In the genomic region with DNA sequence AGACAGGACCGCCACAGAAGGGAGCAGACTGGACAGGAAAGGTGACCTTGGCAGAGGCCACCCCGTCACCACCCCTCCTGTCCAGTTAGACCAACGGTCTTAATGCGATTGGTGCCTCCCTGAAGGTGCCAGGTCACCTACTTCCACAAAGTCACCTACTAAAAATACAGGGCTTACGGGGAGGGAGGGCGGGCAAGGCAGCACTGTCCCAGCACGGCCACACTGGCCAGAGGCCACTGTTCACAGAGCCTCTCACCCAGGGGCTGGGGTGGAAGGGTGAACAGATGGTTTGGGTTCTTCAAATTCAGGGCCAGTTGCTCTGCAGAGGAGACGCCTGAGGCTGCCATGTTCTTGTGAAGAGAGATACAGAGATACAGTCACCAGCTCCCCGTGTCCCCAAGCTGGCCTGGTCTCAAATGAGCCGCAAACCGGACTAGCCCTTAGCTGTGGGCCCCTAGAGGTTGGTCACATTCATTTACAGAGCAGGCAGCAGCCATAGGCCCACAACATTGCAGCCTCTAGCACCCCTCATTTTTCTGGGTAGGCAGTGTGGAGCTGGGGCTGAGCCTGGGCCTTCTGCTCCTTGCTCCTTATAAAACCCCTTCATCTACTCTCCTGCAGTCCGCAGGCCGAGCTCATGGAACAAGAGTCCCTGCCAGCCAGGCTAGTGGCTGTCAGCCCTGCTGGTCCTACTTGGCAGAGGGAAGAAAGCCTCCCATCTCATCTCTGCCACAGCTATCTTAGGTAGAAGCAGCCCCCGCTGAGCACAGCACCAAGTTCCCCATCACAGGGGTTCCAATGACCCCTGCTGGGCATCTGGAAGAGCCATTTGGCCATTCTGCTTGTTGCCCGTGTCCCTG, we compare ENCODE assay signal across 12 mouse cellular contexts. TPM values are rescaled to one million over a fixed set of nuclear protein-coding genes. Genes with fewer than 3 reads are reported as not detected.
DNase-seq lines count a peak whose midpoint lies in the region; ATAC-seq and TF ChIP-seq lines count a peak whose summit lies in the region.
"Had no signal": no experiment of that assay in that cellular context is flagged by ENCODE, and none has a peak within 500 bp of the region (broad histone marks: within the 10 kb centered on the region; RNA-seq: fewer than 3 reads in every experiment).

No protein-coding gene starts in this region.

- no peak for DNase-seq in hindbrain, embryonic 10.5 days (ENCODE audit: low spot score)
- DNase-seq in hindbrain, postnatal 0 days (ENCODE audit: low spot score) = no peak
- peak; percentile 70 for DNase-seq in brain, adult 2 months (ENCODE audit: low read depth, low spot score)
- peak; percentile 61 to 63 for DNase-seq in cerebellum, adult 18-20 months
- no peak for DNase-seq in forebrain, postnatal 0 days
- no peak for DNase-seq in layer of hippocampus, adult 8-10 months (ENCODE audit: low spot score in 2 of 2)
- DNase-seq: adrenal gland, adult 2 months; right cerebral cortex, postnatal 14 days; thymus, postnatal 4 days had no signal

- no peak overlapping the region for H3K4me2 ChIP-seq in hindbrain, postnatal 0 days (ENCODE audit: low read depth, low read length)
- H3K4me2 ChIP-seq in heart, embryonic 15.5 days = no peak overlapping the region
- H3K4me2 ChIP-seq in forebrain, postnatal 0 days (ENCODE audit: low read depth) = no peak overlapping the region
- H3K4me2 ChIP-seq: liver, embryonic 11.5 days; midbrain, embryonic 15.5 days had no signal

- no peak overlapping the region for H3K4me3 ChIP-seq in hindbrain, embryonic 10.5 days
- no peak overlapping the region for H3K4me3 ChIP-seq in hindbrain, postnatal 0 days (ENCODE audit: low read length)
- no peak overlapping the region for H3K4me3 ChIP-seq in heart, embryonic 15.5 days
- no peak overlapping the region for H3K4me3 ChIP-seq in forebrain, postnatal 0 days (ENCODE audit: low read depth, low read length)
- H3K4me3 ChIP-seq: midbrain, embryonic 15.5 days had no signal

- no peaks in the 10 kb centered on the region for H3K27me3 ChIP-seq in hindbrain, embryonic 10.5 days (ENCODE audit: insufficient read depth, poor library complexity, severe bottlenecking)
- no peaks in the 10 kb centered on the region for H3K27me3 ChIP-seq in hindbrain, postnatal 0 days (ENCODE audit: insufficient read depth, low read length)
- H3K27me3 ChIP-seq in heart, embryonic 15.5 days = no peaks in the 10 kb centered on the region
- H3K27me3 ChIP-seq in forebrain, postnatal 0 days (ENCODE audit: insufficient read depth, low read length) = no peaks in the 10 kb centered on the region
- H3K27me3 ChIP-seq: midbrain, embryonic 15.5 days had no signal

- ATAC-seq in hindbrain, postnatal 0 days = no peak
- no peak for ATAC-seq in heart, embryonic 15.5 days (replicated peaks; ENCODE audit: insufficient number of reproducible peaks, insufficient read depth, low FRiP score, low read depth)
- no peak for ATAC-seq in forebrain, postnatal 0 days
- ATAC-seq: midbrain, embryonic 15.5 days had no signal

- H3K9me3 ChIP-seq in hindbrain, embryonic 10.5 days = no peaks in the 10 kb centered on the region
- no peaks in the 10 kb centered on the region for H3K9me3 ChIP-seq in hindbrain, postnatal 0 days (ENCODE audit: low read length)
- no peaks in the 10 kb centered on the region for H3K9me3 ChIP-seq in heart, embryonic 15.5 days (replicated peaks)
- H3K9me3 ChIP-seq in forebrain, postnatal 0 days (ENCODE audit: low read length) = no peaks in the 10 kb centered on the region
- H3K9me3 ChIP-seq: midbrain, embryonic 15.5 days had no signal

- no peak for TF ChIP-seq CTCF in hindbrain, postnatal 0 days (IDR thresholded peaks at IDR 0.05; ENCODE audit: low read depth)
- no peak for TF ChIP-seq CTCF in forebrain, postnatal 0 days (IDR thresholded peaks at IDR 0.05; ENCODE audit: low read depth)

- H3K9ac ChIP-seq in hindbrain, postnatal 0 days (replicated peaks; ENCODE audit: low read length) = no peak overlapping the region
- no peak overlapping the region for H3K9ac ChIP-seq in heart, embryonic 15.5 days
- H3K9ac ChIP-seq in forebrain, postnatal 0 days = no peak overlapping the region
- H3K9ac ChIP-seq: midbrain, embryonic 15.5 days had no signal

- 0 out of 2 replicates have a peak, but pooled peaks cover 9% of the 10 kb centered on the region for H3K4me1 ChIP-seq in hindbrain, embryonic 10.5 days (replicated peaks)
- peaks cover 8% of the 10 kb centered on the region; the same call in 1 of the 2 replicates for H3K4me1 ChIP-seq in hindbrain, postnatal 0 days (ENCODE audit: insufficient read depth, low read length)
- peaks cover 26% of the 10 kb centered on the region for H3K4me1 ChIP-seq in heart, embryonic 15.5 days (replicated peaks)
- H3K4me1 ChIP-seq in forebrain, postnatal 0 days (ENCODE audit: insufficient read depth) = 0 out of 2 replicates have a peak, but pooled peaks cover 2% of the 10 kb centered on the region
- H3K4me1 ChIP-seq: midbrain, embryonic 15.5 days had no signal

- H3K27ac ChIP-seq in hindbrain, embryonic 10.5 days = 0 out of 2 replicates have a peak overlapping the region, but pooled peaks have one; percentile 2
- no peak overlapping the region; the same call in 1 of the 2 replicates for H3K27ac ChIP-seq in hindbrain, postnatal 0 days
- H3K27ac ChIP-seq in heart, embryonic 15.5 days = peak overlapping the region; percentile 3; the same call in 1 of the 2 replicates
- H3K27ac ChIP-seq in forebrain, postnatal 0 days (ENCODE audit: low read depth, low read length) = no peak overlapping the region
- H3K27ac ChIP-seq: midbrain, embryonic 15.5 days had no signal

- peaks cover 21% of the 10 kb centered on the region for H3K36me3 ChIP-seq in hindbrain, embryonic 10.5 days
- H3K36me3 ChIP-seq in hindbrain, postnatal 0 days (ENCODE audit: insufficient read depth, low read length) = no peaks in the 10 kb centered on the region; the same call in 1 of the 2 replicates
- no peaks in the 10 kb centered on the region for H3K36me3 ChIP-seq in heart, embryonic 15.5 days
- H3K36me3 ChIP-seq in forebrain, postnatal 0 days (ENCODE audit: insufficient read depth) = no peaks in the 10 kb centered on the region
- H3K36me3 ChIP-seq: midbrain, embryonic 15.5 days had no signal

- WGBS in hindbrain, embryonic 10.5 days = 88% methylated on average over 15 of the region's 15 CpGs
- WGBS in hindbrain, postnatal 0 days = 81% methylated on average over 15 of the region's 15 CpGs
- WGBS in heart, embryonic 15.5 days = 69% methylated on average over 15 of the region's 15 CpGs
- WGBS in forebrain, postnatal 0 days = 86% methylated on average over 15 of the region's 15 CpGs

RNA-seq across cellular contexts. Expression of a gene that starts 35.8 kb away (rescaled TPM):
- polyA plus RNA-seq in hindbrain, embryonic 10.5 days (2016; fragmentation: Nextera tagmentation; extraction: Ambion mirVana) = 40.1 and 47.2 TPM in 2 replicates
- total RNA-seq in hindbrain, postnatal 0 days (2014; rRNA removed) = 123 and 158 TPM in 2 replicates
- polyA plus RNA-seq in hindbrain, postnatal 0 days (2015; fragmentation: Nextera tagmentation; extraction: Ambion mirVana) = 115 and 117 TPM in 2 replicates
- 54.2 and 67.6 TPM in 2 replicates for polyA plus RNA-seq in heart, embryonic 15.5 days (2015; fragmentation: Nextera tagmentation; extraction: Ambion mirVana)
- total RNA-seq in forebrain, postnatal 0 days (2014; rRNA removed) = 72.9 and 94.9 TPM in 2 replicates
- polyA plus RNA-seq in forebrain, postnatal 0 days (2015; fragmentation: Nextera tagmentation; extraction: Ambion mirVana) = 72.4 and 101 TPM in 2 replicates
- 100 to 1,000 TPM; 201 to 224 (median 209) TPM for total RNA-seq in layer of hippocampus, adult 8-10 months (2022)

Comparison
In these comparisons a context has a peak if more than half of its experiments do, and no peak if none do; other contexts are left out.
1. H3K27ac ChIP-seq: peak in hindbrain, embryonic 10.5 days (single experiment) and heart, embryonic 15.5 days (single experiment); none in hindbrain, postnatal 0 days (single experiment) and forebrain, postnatal 0 days (single experiment).
2. DNase-seq: peak in brain, adult 2 months (single experiment) and cerebellum, adult 18-20 months (2 of 2); none in hindbrain, embryonic 10.5 days (single experiment), hindbrain, postnatal 0 days (single experiment), forebrain, postnatal 0 days (single experiment) and layer of hippocampus, adult 8-10 months (0 of 2).